Mouse (Mus musculus) hindbrain, embryonic 13.5 days (tissue): Measurements from ENCODE around the gene Tent4a. TPM values are rescaled to one million over a fixed set of nuclear protein-coding genes. Genes with fewer than 3 reads are reported as not detected.
A peak's percentile ranks its signal among the peaks of the same experiment; 100 is the strongest.

Experiments
- ATAC-seq: fragments of 200-750 bp; cut with Nextera tagmentation; 2 replicates; pipeline ENCODE4 v1.8.0; 2017; ENCODE audit warnings: moderate TSS enrichment; ENCODE audit not compliant: low FRiP score
- H3K27ac ChIP-seq: fragments of 300-500 bp; sonication (generic); 2 replicates; pipeline ENCODE4 v1.5.1; 2015; ENCODE audit warnings: inconsistent platforms, mild to moderate bottlenecking, moderate library complexity
- H3K27me3 ChIP-seq: fragments of 300-500 bp; sonication (generic); 2 replicates; pipeline ENCODE4 v1.6.1; 2015; ENCODE audit warnings: mild to moderate bottlenecking, inconsistent platforms
- H3K36me3 ChIP-seq: fragments of 300-500 bp; sonication (generic); 2 replicates; pipeline ENCODE4 v1.6.1; 2015; ENCODE audit warnings: mild to moderate bottlenecking, inconsistent platforms
- H3K4me1 ChIP-seq: fragments of 300-500 bp; sonication (generic); replicated peaks from 2 replicates; pipeline ENCODE4 v1.6.1; 2015; ENCODE audit warnings: inconsistent platforms
- H3K4me2 ChIP-seq: fragments of 300-500 bp; sonication (generic); 2 replicates; pipeline ENCODE4 v1.6.1; 2015; ENCODE audit warnings: inconsistent platforms, mild to moderate bottlenecking, moderate library complexity
- H3K4me3 ChIP-seq: fragments of 300-500 bp; sonication (generic); 2 replicates; pipeline ENCODE4 v1.5.1; 2015; ENCODE audit warnings: mild to moderate bottlenecking, inconsistent platforms
- H3K9ac ChIP-seq: fragments of 300-500 bp; sonication (generic); 2 replicates; pipeline ENCODE4 v1.6.1; 2015; ENCODE audit warnings: mild to moderate bottlenecking, inconsistent platforms
- H3K9me3 ChIP-seq: fragments of 300-500 bp; sonication (generic); 2 replicates; pipeline ENCODE4 v1.6.1; 2016; ENCODE audit warnings: inconsistent platforms
- WGBS: fragments of 180-500 bp; shearing (Covaris S2); methylation state at CpG from one replicate; pipeline ENCODE4 v1.1.7; 2015; 5-methylcytosine and 5-hydroxymethylcytosine counted together
- polyA plus RNA-seq: library from polyadenylated mRNA; unstranded; fragments of >200 nt; fragmentation: Nextera tagmentation; extraction: Ambion mirVana; gene quantifications from 2 replicates; pipeline ENCODE4 v1.2.1, GENCODE M21; 2015

Tent4a gene
- polyA plus RNA-seq, 1 experiment from 2014 or later, result 6.2 TPM

- H3K27me3 ChIP-seq, result peaks cover 62% of the 10 kb centered on the region
- no peaks in the 10 kb centered on the region for H3K9me3 ChIP-seq
- H3K9ac ChIP-seq, result no peak overlapping the region
- no peak overlapping the region for H3K27ac ChIP-seq
- H3K4me1 ChIP-seq, result peaks cover 23% of the 10 kb centered on the region
- WGBS, result 40% methylated on average over 8 of the region's 8 CpGs
- no peaks in the 10 kb centered on the region for H3K36me3 ChIP-seq
- peak overlapping the region; percentile 66 for H3K4me2 ChIP-seq
- peak; percentile 5; the same call in 1 of the 2 replicates for ATAC-seq
- no peak overlapping the region for H3K4me3 ChIP-seq
Observed at GRCm38 (mm10) chr13:69482751-69483150, 51.7 kb downstream of the Tent4a start.

DNA sequence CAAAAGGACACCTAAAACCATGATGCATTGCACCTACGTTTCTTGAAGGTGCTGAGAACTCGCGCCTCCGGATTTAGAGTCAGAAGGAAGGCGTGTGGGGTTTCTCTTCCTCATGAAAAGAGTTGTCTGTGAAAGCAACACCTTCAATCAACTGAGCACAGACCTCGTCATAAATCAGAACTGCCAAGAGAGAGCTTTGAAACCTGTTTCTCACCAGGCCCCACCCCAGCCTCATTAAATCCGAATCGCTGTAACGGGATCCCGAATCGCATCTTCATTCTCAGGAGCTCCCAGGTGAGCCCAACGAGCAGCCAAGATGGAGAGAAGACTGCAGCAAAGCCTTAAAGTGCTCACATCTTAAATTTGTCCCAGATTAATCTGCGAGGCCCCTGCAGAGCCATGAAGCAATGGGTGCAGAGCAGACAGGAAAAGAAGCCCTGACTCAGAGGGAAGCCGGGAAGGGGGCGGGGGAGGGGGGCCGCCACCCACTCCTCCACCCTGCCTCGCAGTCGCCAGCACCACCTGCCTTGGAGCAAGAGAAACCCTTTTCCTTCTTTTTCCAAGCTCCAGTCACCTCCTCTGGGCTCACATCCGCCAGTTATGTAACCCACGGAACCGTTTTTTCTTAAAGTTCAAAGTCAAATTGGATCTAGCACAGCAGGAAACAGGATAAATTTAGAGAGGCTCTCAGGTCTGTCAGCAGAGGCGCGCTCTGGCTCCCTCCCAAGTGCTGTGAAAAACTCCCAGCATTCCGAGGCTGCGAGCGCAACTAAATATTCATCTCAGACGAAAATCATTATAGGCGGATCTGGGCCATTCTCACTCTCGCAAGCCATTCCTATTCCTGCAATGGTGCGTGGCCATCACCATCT is 52.5 kb downstream of the Tent4a start:
- Histone ChIP-seq H3K4me1 (peaks cover 20% of the 10 kb centered on the region), H3K9ac (peak overlapping the region; percentile 63), H3K4me2 (peak overlapping the region; percentile 66), H3K4me3 (peak overlapping the region; percentile 30), H3K9me3 (no peaks in the 10 kb centered on the region), H3K27me3 (peaks cover 54% of the 10 kb centered on the region), H3K27ac (no peak overlapping the region), H3K36me3 (no peaks in the 10 kb centered on the region)
- WGBS, result 3% methylated on average over 30 of the region's 30 CpGs
- ATAC-seq, result peak; percentile 49

DNA sequence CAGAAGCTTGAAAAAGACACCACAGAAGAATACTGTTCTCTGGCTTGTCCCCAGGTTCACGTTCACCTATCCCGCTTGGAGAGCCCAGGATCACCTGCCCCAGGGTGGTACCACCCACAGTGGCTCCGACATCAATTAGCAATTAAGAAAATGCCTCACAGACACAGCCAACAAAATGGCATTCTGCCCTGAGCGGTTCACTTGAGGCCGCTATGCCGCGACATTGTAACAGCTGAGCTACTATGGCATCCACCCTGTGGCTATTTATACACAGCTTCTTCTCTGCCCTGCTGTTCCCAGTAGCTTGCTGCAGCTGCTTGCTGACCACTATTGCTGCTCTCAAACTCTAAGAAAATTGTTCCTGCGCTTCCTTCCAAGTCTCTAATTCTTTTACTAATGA is 53.4 kb downstream of the Tent4a start:
- Histone ChIP-seq H3K4me3 (peak overlapping the region; percentile 30; the same call in 1 of the 2 replicates), H3K9ac (peak overlapping the region; percentile 39; the same call in 1 of the 2 replicates)
- 0 out of 2 replicates have a peak, but pooled peaks have one; percentile 41 for ATAC-seq

DNA sequence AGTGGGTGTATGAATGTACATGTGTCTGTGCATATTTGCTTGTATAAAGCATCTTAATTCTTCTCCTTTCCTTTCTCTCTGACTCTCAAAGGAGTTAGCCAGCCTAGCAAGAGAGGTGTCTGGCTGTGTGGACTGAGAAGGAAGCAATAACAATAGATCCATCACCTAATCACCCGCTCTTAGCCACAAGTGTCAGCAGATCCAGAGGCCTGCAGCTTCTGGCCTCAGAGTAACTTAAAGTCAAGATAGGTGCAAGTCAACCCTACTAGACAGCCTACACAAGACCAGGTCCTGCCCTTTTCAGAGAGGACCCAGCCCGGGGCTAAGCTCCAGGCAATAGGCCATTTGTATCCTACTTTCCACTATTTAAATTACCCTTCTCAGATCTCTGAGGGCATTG is 54.5 kb downstream of the Tent4a start:
- ATAC-seq, result no peak
- Histone ChIP-seq H3K4me2 (no peak overlapping the region), H3K4me3 (no peak overlapping the region), H3K36me3 (no peaks in the 10 kb centered on the region), H3K27ac (no peak overlapping the region), H3K9me3 (no peaks in the 10 kb centered on the region), H3K4me1 (peaks cover 20% of the 10 kb centered on the region), H3K9ac (no peak overlapping the region), H3K27me3 (peaks cover 41% of the 10 kb centered on the region)
- whole genome bisulfite sequencing, result 65% methylated on average over 2 of the region's 2 CpGs

More for the DNA sequence above, 53.4 kb downstream of the Tent4a start:
- no peak overlapping the region for H3K27ac ChIP-seq
- H3K27me3 ChIP-seq, result peaks cover 46% of the 10 kb centered on the region
- peak overlapping the region; percentile 66 for H3K4me2 ChIP-seq
- H3K9me3 ChIP-seq, result no peaks in the 10 kb centered on the region
- no peaks in the 10 kb centered on the region for H3K36me3 ChIP-seq
- peaks cover 20% of the 10 kb centered on the region for H3K4me1 ChIP-seq
- 10% methylated on average over 8 of the region's 8 CpGs for WGBS

DNA sequence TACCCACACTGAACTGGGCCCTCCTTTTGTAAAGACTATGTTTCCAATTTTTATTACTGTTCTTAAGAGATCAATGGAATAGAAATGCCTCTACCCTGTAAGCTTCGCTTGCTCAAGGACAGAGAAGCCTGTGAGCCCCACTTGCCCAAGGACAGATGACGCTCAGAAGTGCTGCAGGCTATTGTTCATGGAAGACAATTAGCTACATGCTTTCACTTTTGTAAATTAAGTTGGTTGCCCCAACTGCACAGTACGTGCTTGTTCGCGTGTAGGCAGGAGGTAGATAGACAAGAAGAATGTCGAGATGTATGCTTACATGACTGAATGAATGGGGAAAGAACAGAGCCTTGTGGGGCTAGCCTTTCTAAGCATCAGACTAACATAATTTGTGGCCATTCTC is 55.7 kb downstream of the Tent4a start:
- ATAC-seq, result no peak

GRCm38 (mm10) chr13:69460635-69461465 is 73.6 kb downstream of the Tent4a start:
- Histone ChIP-seq H3K4me1 (no peaks in the 10 kb centered on the region), H3K36me3 (no peaks in the 10 kb centered on the region), H3K4me2 (no peak overlapping the region), H3K9me3 (no peaks in the 10 kb centered on the region), H3K4me3 (no peak overlapping the region), H3K27me3 (no peaks in the 10 kb centered on the region), H3K27ac (no peak overlapping the region), H3K9ac (no peak overlapping the region)
- peak; percentile 60; the same call in 1 of the 2 replicates for ATAC-seq
- WGBS, result 47% methylated on average over 17 of the region's 17 CpGs

More for the DNA sequence above, 55.7 kb downstream of the Tent4a start:
- Histone ChIP-seq H3K4me2 (no peak overlapping the region), H3K36me3 (no peaks in the 10 kb centered on the region), H3K4me3 (no peak overlapping the region), H3K27ac (no peak overlapping the region), H3K9me3 (no peaks in the 10 kb centered on the region), H3K9ac (no peak overlapping the region), H3K27me3 (peaks cover 33% of the 10 kb centered on the region), H3K4me1 (peaks cover 20% of the 10 kb centered on the region)
- 79% methylated on average over 6 of the region's 6 CpGs for WGBS

DNA sequence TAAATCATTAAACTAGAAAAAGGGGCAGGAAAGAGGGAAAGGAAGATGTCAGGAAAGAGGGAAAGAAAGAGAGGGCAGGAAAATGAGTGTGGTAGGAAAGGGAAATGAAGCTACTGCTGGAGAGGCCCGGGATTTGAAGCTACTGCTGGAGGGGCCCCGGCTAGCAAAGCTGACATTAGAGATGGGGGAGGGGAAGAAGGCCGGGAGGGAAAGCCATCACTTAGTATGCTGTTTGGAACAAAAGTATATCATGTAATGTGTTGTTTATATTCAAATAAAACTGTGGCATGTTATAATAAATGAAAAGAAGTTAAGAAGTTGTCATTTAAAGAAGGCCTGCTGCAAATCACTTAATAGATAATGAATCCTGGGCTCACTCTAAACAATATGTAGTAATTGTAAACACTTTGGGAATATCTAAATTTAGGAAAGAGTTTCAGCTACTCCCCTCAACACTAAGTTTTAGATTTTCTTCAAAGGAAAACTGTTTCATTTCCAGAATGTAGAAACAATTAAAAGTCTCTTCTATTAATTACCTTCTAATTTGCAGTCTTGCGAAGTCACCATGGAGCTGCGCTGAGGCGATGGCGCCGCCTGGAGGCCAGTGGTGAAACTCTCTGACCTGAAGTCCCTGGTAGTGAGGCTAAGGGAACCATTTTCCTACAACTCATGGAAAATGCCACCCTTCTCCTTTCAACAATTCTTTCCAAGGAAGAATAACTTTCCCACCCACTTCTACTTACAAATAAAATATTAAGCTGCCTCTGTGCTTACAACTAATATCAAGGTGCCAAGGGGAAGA is 74.6 kb downstream of the Tent4a start:
- peaks cover 4% of the 10 kb centered on the region for H3K4me1 ChIP-seq
- H3K4me3 ChIP-seq, result no peak overlapping the region
- H3K36me3 ChIP-seq, result no peaks in the 10 kb centered on the region
- ATAC-seq, result no peak
- H3K9me3 ChIP-seq, result no peaks in the 10 kb centered on the region
- H3K4me2 ChIP-seq, result no peak overlapping the region
- no peaks in the 10 kb centered on the region for H3K27me3 ChIP-seq
- no peak overlapping the region for H3K27ac ChIP-seq
- 26% methylated on average over 8 of the region's 8 CpGs for WGBS
- no peak overlapping the region for H3K9ac ChIP-seq

GRCm38 (mm10) chr13:69458891-69459290 is 75.5 kb downstream of the Tent4a start:
- H3K4me3 ChIP-seq, result no peak overlapping the region
- 91% methylated on average over 2 of the region's 2 CpGs for WGBS
- no peaks in the 10 kb centered on the region for H3K27me3 ChIP-seq
- no peak overlapping the region for H3K9ac ChIP-seq
- H3K36me3 ChIP-seq, result no peaks in the 10 kb centered on the region
- H3K9me3 ChIP-seq, result no peaks in the 10 kb centered on the region
- H3K27ac ChIP-seq, result no peak overlapping the region
- no peak overlapping the region for H3K4me2 ChIP-seq
- H3K4me1 ChIP-seq, result peaks cover 4% of the 10 kb centered on the region
- no peak for ATAC-seq

- WGBS, result 93% methylated on average over 6 of the region's 6 CpGs
- H3K9ac ChIP-seq, result no peak overlapping the region
- ATAC-seq, result no peak
- H3K4me2 ChIP-seq, result no peak overlapping the region
- H3K27me3 ChIP-seq, result no peaks in the 10 kb centered on the region
- H3K4me3 ChIP-seq, result no peak overlapping the region
- H3K27ac ChIP-seq, result no peak overlapping the region
- no peaks in the 10 kb centered on the region for H3K9me3 ChIP-seq
- H3K36me3 ChIP-seq, result no peaks in the 10 kb centered on the region
- H3K4me1 ChIP-seq, result peaks cover 4% of the 10 kb centered on the region
Observed at GRCm38 (mm10) chr13:69458461-69458860, 76.0 kb downstream of the Tent4a start.

- ATAC-seq, result no peak
- Histone ChIP-seq H3K4me3 (no peak overlapping the region), H3K36me3 (no peaks in the 10 kb centered on the region), H3K9ac (no peak overlapping the region), H3K4me2 (no peak overlapping the region), H3K4me1 (peaks cover 4% of the 10 kb centered on the region), H3K9me3 (no peaks in the 10 kb centered on the region), H3K27ac (no peak overlapping the region), H3K27me3 (no peaks in the 10 kb centered on the region)
- WGBS, result 76% methylated on average over 2 of the region's 2 CpGs
Observed at GRCm38 (mm10) chr13:69457105-69457504, 77.3 kb downstream of the Tent4a start.

GRCm38 (mm10) chr13:69456641-69457040 is 77.8 kb downstream of the Tent4a start:
- 80% methylated on average over 11 of the region's 11 CpGs for WGBS
- no peak overlapping the region for H3K9ac ChIP-seq
- H3K4me2 ChIP-seq, result no peak overlapping the region
- no peaks in the 10 kb centered on the region for H3K27me3 ChIP-seq
- H3K4me3 ChIP-seq, result no peak overlapping the region
- peaks cover 4% of the 10 kb centered on the region for H3K4me1 ChIP-seq
- no peak overlapping the region for H3K27ac ChIP-seq
- no peaks in the 10 kb centered on the region for H3K9me3 ChIP-seq
- H3K36me3 ChIP-seq, result no peaks in the 10 kb centered on the region
- no peak for ATAC-seq
